Mouse (Mus musculus) hematopoietic stem cell, adult 5-6 weeks (primary cell): Measurements from ENCODE around the gene Map2k1. TPM values are rescaled to one million over a fixed set of nuclear protein-coding genes. Genes with fewer than 3 reads are reported as not detected.
A peak's percentile ranks its signal among the peaks of the same experiment; 100 is the strongest.
"Not testable (repeated sequence)": the region's sequence is repeated elsewhere in the genome, so short reads cannot be mapped to it uniquely, and the experiment has no call there.

Experiments used
- ATAC-seq, 2 experiments: fragments of 125-278 bp in 1 of 2; replicated peaks in 1 of 2; 2 replicates each; pipeline ENCODE4 v1.8.0; 2016 to 2017; ENCODE audit warnings: inconsistent platforms in 2 of 2, mild to moderate bottlenecking in 2 of 2, moderate number of reproducible peaks in 2 of 2, low read depth in 1 of 2, moderate TSS enrichment in 1 of 2; ENCODE audit not compliant: low FRiP score in 2 of 2, poor library complexity in 2 of 2, severe bottlenecking in 2 of 2, insufficient read depth in 1 of 2, low TSS enrichment in 1 of 2
- total RNA-seq: library from RNA; stranded (forward); fragments of 172-1452, 232-1000 nt; gene quantifications from 2 replicates; pipeline ENCODE4 v1.2.3, GENCODE M21; 2017

The Map2k1 gene
- total RNA-seq, 1 experiment from 2014 or later, result 47.4 TPM

- ATAC-seq, result no peak
Measured at GRCm38 (mm10) chr9:64184166-64184840, 69.1 kb downstream of the Map2k1 start.

GRCm38 (mm10) chr9:64183295-64183694 lies 70.1 kb downstream of the Map2k1 start:
- ATAC-seq, result not testable (repeated sequence)

GRCm38 (mm10) chr9:64178974-64179646 lies 74.3 kb downstream of the Map2k1 start, which contains the start of gene Snapc5:
Gene Snapc5 (plus strand): TSS chr9:64179274.
- peak; percentile 93 to 96 for ATAC-seq

- ATAC-seq, result peak in 1 of 2 experiments; percentile 18; a peak in 1 of 4 replicates
Measured at GRCm38 (mm10) chr9:64178610-64178973, 74.8 kb downstream of the Map2k1 start.

GRCm38 (mm10) chr9:64175378-64175777 lies 78.1 kb downstream of the Map2k1 start:
- no peak for ATAC-seq

DNA sequence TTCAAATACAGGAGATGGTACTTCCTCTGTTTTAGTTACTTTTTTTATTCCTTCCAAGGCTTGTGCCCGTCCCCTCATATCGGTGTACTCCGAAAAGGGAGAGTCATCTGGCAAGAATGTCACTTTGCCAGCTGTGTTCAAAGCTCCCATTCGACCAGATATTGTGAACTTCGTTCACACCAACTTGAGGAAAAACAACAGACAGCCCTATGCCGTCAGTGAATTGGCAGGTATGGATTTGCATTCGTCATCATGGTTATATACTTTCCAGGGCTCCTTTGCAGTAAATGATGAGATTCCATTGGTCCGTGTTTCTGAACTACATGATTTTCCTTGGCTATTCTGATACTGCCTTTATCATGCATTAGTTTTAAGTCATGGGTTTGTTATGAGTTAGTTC lies 78.7 kb downstream of the Map2k1 start:
- no peak for ATAC-seq

DNA sequence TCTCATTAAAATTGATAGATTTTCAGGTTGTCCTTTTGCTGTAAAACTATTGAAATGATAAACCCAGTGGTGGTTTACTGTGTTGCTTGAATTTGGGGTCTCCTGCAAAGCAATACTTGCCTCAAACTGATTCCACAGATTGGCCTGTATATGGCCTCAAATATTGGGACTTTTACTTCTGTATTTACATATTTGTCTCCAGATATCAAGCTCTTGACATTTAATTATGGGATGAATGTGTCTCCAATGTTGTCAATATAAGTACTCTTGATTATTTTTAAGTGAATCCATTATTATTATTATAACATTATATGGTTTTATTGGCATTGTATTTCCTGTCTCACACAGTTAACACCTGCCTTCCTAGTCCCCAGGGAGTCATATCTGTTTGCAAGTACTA lies 79.1 kb downstream of the Map2k1 start:
- no peak for ATAC-seq

- ATAC-seq, result no peak
Measured at GRCm38 (mm10) chr9:64173666-64174220, 79.7 kb downstream of the Map2k1 start.

DNA sequence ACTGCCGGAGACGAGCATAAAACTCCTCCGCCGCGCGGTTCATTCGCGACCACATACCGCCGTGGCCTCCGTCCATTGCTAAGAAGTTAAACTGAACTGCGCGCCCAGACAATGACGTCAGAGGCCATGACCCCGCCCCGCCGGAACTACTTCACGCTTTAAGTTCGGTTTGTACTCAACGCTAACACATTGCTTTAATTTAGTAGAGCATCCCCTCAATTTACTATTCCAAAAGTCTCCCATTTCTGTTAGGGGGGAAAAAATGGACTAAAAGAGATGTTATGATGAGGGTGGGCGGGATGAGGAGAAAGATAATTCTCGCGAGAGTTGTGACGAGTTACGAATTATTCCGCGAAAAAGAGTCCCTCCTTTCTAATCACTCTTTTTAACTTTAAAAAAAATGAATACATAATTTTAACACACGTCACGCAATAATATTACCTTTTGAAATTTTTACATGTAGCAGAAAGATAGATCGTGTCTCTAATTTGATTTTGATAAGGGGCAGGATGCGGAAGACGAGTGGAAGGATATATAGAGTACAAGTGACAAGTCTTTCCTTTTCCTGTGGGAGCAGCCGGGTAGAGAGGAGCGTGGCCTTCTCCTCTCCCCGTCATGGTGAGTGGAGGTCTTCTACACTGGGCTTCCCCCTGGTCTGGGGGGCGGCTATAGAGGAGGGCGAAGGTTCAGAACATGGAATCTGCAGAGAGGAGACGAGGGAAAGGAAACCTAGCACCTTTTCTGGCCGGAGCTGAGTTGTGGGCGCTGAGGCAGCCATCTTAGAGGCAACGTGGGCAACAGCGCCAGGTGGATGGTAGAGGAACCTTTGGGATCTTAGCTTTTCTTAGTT lies 80.4 kb downstream of the Map2k1 start, which contains the start of the genes Zwilch and Rpl4:
TSS of gene Zwilch (minus strand) at position 289 of the 850 bp plus-strand sequence.
TSS of gene Rpl4 (plus strand) at position 560 of the 850 bp plus-strand sequence.
- ATAC-seq, result peak; percentile 82 to 86

DNA sequence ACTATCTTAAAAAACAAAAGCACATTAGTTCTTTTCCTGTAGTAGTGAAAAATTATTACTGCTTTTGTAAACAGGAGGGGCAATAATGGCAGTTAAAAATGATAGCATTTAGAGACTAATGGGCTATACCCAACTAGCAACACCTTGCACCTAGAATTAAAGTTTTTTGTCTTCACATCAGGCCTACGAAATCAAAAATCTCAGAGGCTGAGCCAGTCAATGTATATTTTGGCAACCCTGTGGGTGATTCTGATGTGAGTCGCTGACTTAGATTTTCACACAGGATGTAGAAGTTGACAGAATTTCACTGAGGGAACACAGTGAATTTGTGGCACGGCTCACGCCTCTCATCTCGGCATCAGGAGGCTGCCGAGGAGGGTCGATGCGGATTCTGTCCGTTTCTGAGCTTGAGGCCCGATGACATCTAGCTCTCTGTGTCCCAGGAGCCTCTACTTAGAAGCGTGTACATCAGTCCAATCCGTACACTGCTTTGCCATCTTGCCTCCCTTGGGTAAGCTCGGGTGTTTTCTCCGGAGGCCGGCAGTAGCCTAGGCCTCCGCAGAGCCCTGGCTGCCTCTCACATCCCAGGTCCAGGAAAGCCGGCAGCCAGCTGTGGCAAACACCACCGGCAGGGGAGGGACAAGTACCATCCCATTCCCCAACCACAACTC lies 81.2 kb downstream of the Map2k1 start:
- peak in 1 of 2 experiments; percentile 15; a peak in 1 of 4 replicates for ATAC-seq

DNA sequence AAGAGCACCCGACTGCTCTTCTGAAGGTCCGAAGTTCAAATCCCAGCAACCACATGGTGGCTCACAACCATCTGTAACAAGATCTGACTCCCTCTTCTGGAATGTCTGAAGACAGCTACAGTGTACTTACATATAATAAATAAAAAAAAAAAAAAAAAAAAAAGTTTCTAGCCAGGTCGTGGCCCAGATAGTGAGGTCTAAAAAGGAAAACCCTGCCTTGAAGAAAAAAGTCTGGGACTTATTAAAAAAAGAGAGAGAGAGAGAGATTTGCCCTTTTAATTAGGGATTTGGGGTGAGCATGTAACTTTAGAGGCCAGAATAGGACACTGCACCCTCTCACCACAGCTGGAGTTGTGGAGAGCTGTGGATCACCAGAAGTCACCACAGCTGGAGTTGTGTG lies 83.5 kb downstream of the Map2k1 start:
- ATAC-seq, result not testable (repeated sequence)

DNA sequence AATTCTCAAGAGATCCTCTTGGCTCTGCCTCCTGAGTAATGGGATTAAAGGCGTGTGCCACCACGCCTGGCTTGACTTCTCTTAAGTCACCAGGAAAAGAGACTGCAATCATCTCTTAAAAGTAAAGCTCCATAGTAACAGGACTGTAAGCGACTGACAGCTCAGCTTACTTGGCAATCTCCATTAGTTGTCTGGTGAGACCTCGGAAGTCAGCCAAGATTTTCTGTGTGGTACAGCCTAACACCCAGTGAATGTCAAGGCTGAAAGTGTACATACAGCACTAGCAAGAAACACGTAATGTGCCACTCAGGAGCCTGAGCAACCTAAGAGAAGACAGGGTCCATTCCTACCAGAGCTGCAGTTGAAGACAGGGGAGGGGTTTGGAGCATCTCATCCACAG lies 93.0 kb downstream of the Map2k1 start:
- ATAC-seq, result no peak

GRCm38 (mm10) chr9:64156641-64157040 lies 96.8 kb downstream of the Map2k1 start:
- no peak for ATAC-seq

- no peak for ATAC-seq
Measured at GRCm38 (mm10) chr9:64139879-64140278, 113.6 kb downstream of the Map2k1 start.

DNA sequence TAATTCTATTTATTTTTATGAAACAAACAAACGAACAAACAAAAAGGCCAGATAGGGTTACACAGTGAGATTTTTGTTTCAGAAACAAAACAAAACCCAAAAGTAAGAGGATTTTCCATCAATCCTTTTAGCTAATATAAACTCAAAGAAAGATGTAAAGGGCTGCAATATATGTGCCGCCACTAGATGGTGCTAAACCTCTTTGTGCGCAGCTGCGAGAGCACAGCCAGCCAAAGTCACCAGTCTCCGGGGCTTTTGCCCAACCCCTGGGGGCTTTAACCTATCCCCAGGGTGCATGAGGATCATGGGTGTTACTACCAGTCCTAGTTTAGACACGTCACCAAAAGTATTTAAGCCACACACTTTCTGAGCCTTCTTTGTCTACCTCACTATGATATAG lies 114.5 kb downstream of the Map2k1 start:
- ATAC-seq, result not testable (repeated sequence)
